Mouse (Mus musculus): ENCODE measurements at regions not wholly inside any gene's neighbourhood (a gene's known extent, or its start where the extent isn't known, plus 50 kb on each side); places are given as distances from the start of the nearest gene placed in this dataset.
"Not testable (repeated sequence)": the region's sequence is repeated elsewhere in the genome, so short reads cannot be mapped to it uniquely, and the experiment has no call there.

- no peak for DNase-seq
These were observed 54.3 kb upstream of the Ddr1 start for GRCm38 (mm10) chr17:35758769-35759168.

GRCm38 (mm10) chr17:35759740-35760139, 55.3 kb upstream of the Ddr1 start:
- no peak for DNase-seq

GRCm38 (mm10) chr17:35762614-35763013, 58.2 kb upstream of the Ddr1 start:
- DNase-seq, result no peak

- DNase-seq, result no peak
These were observed 58.4 kb upstream of the Ier3 start for GRCm38 (mm10) chr17:35763101-35763500.

- DNase-seq, result no peak
These were observed 57.6 kb upstream of the Ier3 start for GRCm38 (mm10) chr17:35763866-35764265.

GRCm38 (mm10) chr17:35766406-35766805, 55.1 kb upstream of the Ier3 start:
- no peak for DNase-seq

GRCm38 (mm10) chr17:35769175-35769960, 52.1 kb upstream of the Ier3 start:
- DNase-seq, result no peak

- DNase-seq, result not testable (repeated sequence)
These were observed 51.6 kb upstream of the Ier3 start for GRCm38 (mm10) chr17:35769961-35770276.

- no peak for DNase-seq
These were observed 50.9 kb upstream of the Ier3 start for GRCm38 (mm10) chr17:35770599-35770998.

GRCm38 (mm10) chr17:35771656-35772405, 49.7 kb upstream of the Ier3 start:
- peak; percentile 60 for DNase-seq

Measured in gastrocnemius, postnatal 25 days (tissue).